ENCODE assay signal across 9 mouse cellular contexts in genomic region chr2:59829718-59830117, GRCm38 (mm10). TPM values are rescaled to one million over a fixed set of nuclear protein-coding genes. Genes with fewer than 3 reads are reported as not detected.
DNase-seq lines count a peak whose midpoint lies in the region; ATAC-seq and TF ChIP-seq lines count a peak whose summit lies in the region.
"Had no signal": no experiment of that assay in that cellular context is flagged by ENCODE, and none has a peak within 500 bp of the region (broad histone marks: within the 10 kb centered on the region; RNA-seq: fewer than 3 reads in every experiment).

No protein-coding gene starts in this region.

- H3K9ac ChIP-seq in heart, embryonic 12.5 days = peak overlapping the region; percentile 11; the same call in 1 of the 2 replicates
- H3K9ac ChIP-seq in limb, embryonic 14.5 days (ENCODE audit: low read depth, low read length, severe bottlenecking) = no peak overlapping the region
- H3K9ac ChIP-seq in stomach, postnatal 0 days (ENCODE audit: low read length) = no peak overlapping the region; the same call in 1 of the 2 replicates
- H3K9ac ChIP-seq: liver, embryonic 15.5 days had no signal

- TF ChIP-seq POLR2A in testis, adult 2 months (IDR thresholded peaks at IDR 0.05; ENCODE audit: control insufficient read depth, low read depth, low read length) = no peak
- TF ChIP-seq POLR2A in limb, embryonic 14.5 days (IDR thresholded peaks at IDR 0.05; ENCODE audit: borderline replicate concordance, extremely low read depth, insufficient read depth, insufficient read length) = no peak

- H3K36me3 ChIP-seq in heart, embryonic 12.5 days = peaks cover 16% of the 10 kb centered on the region
- H3K36me3 ChIP-seq in testis, adult 2 months (ENCODE audit: control insufficient read depth, insufficient read depth, low read length) = no peaks in the 10 kb centered on the region
- H3K36me3 ChIP-seq in limb, embryonic 14.5 days (ENCODE audit: control insufficient read depth, insufficient read depth, low read length) = peaks cover 34% of the 10 kb centered on the region
- H3K36me3 ChIP-seq in stomach, postnatal 0 days (ENCODE audit: control insufficient read depth, insufficient read depth, low read length) = peaks cover 14% of the 10 kb centered on the region; the same call in 1 of the 2 replicates
- H3K36me3 ChIP-seq: liver, embryonic 15.5 days had no signal

- H3K27me3 ChIP-seq in heart, embryonic 12.5 days (replicated peaks) = no peaks in the 10 kb centered on the region
- no peaks in the 10 kb centered on the region for H3K27me3 ChIP-seq in testis, adult 2 months (ENCODE audit: control insufficient read depth, insufficient read depth, low read length)
- no peaks in the 10 kb centered on the region for H3K27me3 ChIP-seq in limb, embryonic 14.5 days (ENCODE audit: control insufficient read depth, insufficient read depth, low read length)
- H3K27me3 ChIP-seq in stomach, postnatal 0 days (ENCODE audit: control insufficient read depth, insufficient read depth, low read length) = no peaks in the 10 kb centered on the region
- H3K27me3 ChIP-seq: liver, embryonic 15.5 days had no signal

- DNase-seq in heart, adult 8-10 months (ENCODE audit: low spot score) = no peak
- DNase-seq in testis, postnatal 14 days (ENCODE audit: low spot score) = no peak
- DNase-seq in limb, embryonic 14.5 days (ENCODE audit: low spot score) = no peak
- no peak for DNase-seq in stomach, postnatal 0 days (ENCODE audit: low spot score)
- no peak for DNase-seq in layer of hippocampus, adult 11-12 months (ENCODE audit: low spot score)
- no peak for DNase-seq in embryo, embryonic 10.5 days (ENCODE audit: low spot score)

- peaks cover 92% of the 10 kb centered on the region for H3K4me1 ChIP-seq in heart, embryonic 12.5 days (replicated peaks)
- H3K4me1 ChIP-seq in testis, adult 2 months (ENCODE audit: control insufficient read depth, insufficient read depth, low read length) = peaks cover 2% of the 10 kb centered on the region; the same call in 1 of the 2 replicates
- peaks cover 14% of the 10 kb centered on the region; the same call in 1 of the 2 replicates for H3K4me1 ChIP-seq in limb, embryonic 14.5 days (ENCODE audit: control insufficient read depth, insufficient read depth, low read length)
- peaks cover 5% of the 10 kb centered on the region; the same call in 1 of the 2 replicates for H3K4me1 ChIP-seq in stomach, postnatal 0 days (replicated peaks; ENCODE audit: control insufficient read depth, insufficient read depth)
- H3K4me1 ChIP-seq: liver, embryonic 15.5 days had no signal

- peak overlapping the region; percentile 53 for H3K4me2 ChIP-seq in heart, embryonic 12.5 days
- no peak overlapping the region for H3K4me2 ChIP-seq in limb, embryonic 14.5 days (replicated peaks; ENCODE audit: low read depth, low read length, severe bottlenecking)
- no peak overlapping the region for H3K4me2 ChIP-seq in stomach, postnatal 0 days (replicated peaks; ENCODE audit: low read depth)
- H3K4me2 ChIP-seq: liver, embryonic 15.5 days had no signal

- TF ChIP-seq EP300 in stomach, postnatal 0 days (optimal IDR thresholded peaks at IDR 0.05) = no peak

- H3K4me3 ChIP-seq in heart, embryonic 12.5 days = no peak overlapping the region
- H3K4me3 ChIP-seq in testis, adult 2 months (ENCODE audit: control insufficient read depth, low read depth, low read length) = no peak overlapping the region
- H3K4me3 ChIP-seq in limb, embryonic 14.5 days (replicated peaks; ENCODE audit: low read length) = no peak overlapping the region
- no peak overlapping the region for H3K4me3 ChIP-seq in stomach, postnatal 0 days (ENCODE audit: low read depth, low read length)
- H3K4me3 ChIP-seq: liver, embryonic 15.5 days had no signal

- H3K9me3 ChIP-seq in heart, embryonic 12.5 days (replicated peaks) = no peaks in the 10 kb centered on the region
- no peaks in the 10 kb centered on the region for H3K9me3 ChIP-seq in limb, embryonic 14.5 days (ENCODE audit: control insufficient read depth, low read length)
- H3K9me3 ChIP-seq in stomach, postnatal 0 days (ENCODE audit: control insufficient read depth, low read length) = no peaks in the 10 kb centered on the region
- H3K9me3 ChIP-seq: liver, embryonic 15.5 days had no signal

- WGBS in heart, embryonic 12.5 days = 59% methylated on average over 7 of the region's 7 CpGs
- 66% methylated on average over 7 of the region's 7 CpGs for WGBS in limb, embryonic 14.5 days
- WGBS in stomach, postnatal 0 days = 68% methylated on average over 7 of the region's 7 CpGs

- TF ChIP-seq CTCF in testis, adult 2 months (IDR thresholded peaks at IDR 0.05; ENCODE audit: control insufficient read depth, insufficient read depth, insufficient replicate concordance, low read depth, low read length) = no peak
- TF ChIP-seq CTCF in stomach, postnatal 0 days (IDR thresholded peaks at IDR 0.05; ENCODE audit: low read depth) = no peak

- ATAC-seq in heart, embryonic 12.5 days (ENCODE audit: insufficient number of reproducible peaks, low FRiP score) = no peak
- ATAC-seq in limb, embryonic 14.5 days (ENCODE audit: low FRiP score, low read depth) = no peak
- no peak for ATAC-seq in stomach, postnatal 0 days (ENCODE audit: low FRiP score, low TSS enrichment)

- peak overlapping the region; percentile 95 for H3K27ac ChIP-seq in heart, embryonic 12.5 days (ENCODE audit: poor library complexity, severe bottlenecking)
- peak overlapping the region; percentile 46; the same call in 1 of the 2 replicates for H3K27ac ChIP-seq in testis, adult 2 months (ENCODE audit: control insufficient read depth, insufficient read depth, low read depth, low read length)
- 0 out of 2 replicates have a peak overlapping the region, but pooled peaks have one; percentile 38 for H3K27ac ChIP-seq in limb, embryonic 14.5 days (replicated peaks; ENCODE audit: low read depth, low read length)
- H3K27ac ChIP-seq in stomach, postnatal 0 days (replicated peaks) = peak overlapping the region; percentile 67
- H3K27ac ChIP-seq: liver, embryonic 15.5 days had no signal

RNA-seq across cellular contexts. Expression of gene Wdsub1, which starts 52.7 kb away (rescaled TPM):
- polyA plus RNA-seq in heart, embryonic 12.5 days (2016; fragmentation: Nextera tagmentation; extraction: Ambion mirVana) = 46.7 and 47.8 TPM in 2 replicates
- total RNA-seq in heart, adult 8-10 months (2022) = 10 to 100 TPM; 20.4 to 25.5 (median 23.9) TPM
- 33.5 and 33.9 TPM in 2 replicates for polyA plus RNA-seq in testis, adult 2 months (2012; rRNA removed)
- 57.2 and 86.4 TPM in 2 replicates for polyA plus RNA-seq in limb, embryonic 14.5 days (2012; rRNA removed)
- polyA plus RNA-seq in limb, embryonic 14.5 days (2014; fragmentation: Nextera tagmentation; extraction: Ambion mirVana) = 33.7 and 39.9 TPM in 2 replicates
- 35.7 and 37.2 TPM in 2 replicates for polyA plus RNA-seq in stomach, postnatal 0 days (2015; fragmentation: Nextera tagmentation; extraction: Ambion mirVana)

Comparison
In these comparisons a context has a peak if more than half of its experiments do, and no peak if none do; other contexts are left out.
1. H3K27ac ChIP-seq: peak in every context shown above with its lines; median percentile 95 in heart, embryonic 12.5 days; 67 in stomach, postnatal 0 days; 46 in testis, adult 2 months; 38 in limb, embryonic 14.5 days.